Mouse (Mus musculus): ENCODE data around the gene Gm10972.

DNA sequence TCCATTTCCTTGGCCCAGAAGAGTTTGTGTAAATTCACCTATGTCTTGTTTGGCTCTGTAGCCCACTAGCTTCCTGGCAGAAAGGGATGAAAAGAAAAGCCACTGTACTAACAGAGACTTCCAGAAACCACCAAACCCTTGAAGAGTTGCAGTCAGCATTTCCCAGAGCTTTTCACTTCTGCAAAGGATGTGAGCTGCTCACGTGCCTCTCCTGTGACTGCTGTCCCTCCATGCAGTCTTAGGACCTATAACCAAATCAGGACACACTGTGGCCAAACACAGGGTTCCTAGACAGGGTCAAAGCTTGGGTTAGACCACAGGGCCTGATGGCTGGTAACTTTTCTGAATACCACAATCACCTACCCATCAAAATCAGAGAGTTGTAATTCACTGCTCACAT, 30.6 kb upstream of the Gm10972 start:
- TF ChIP-seq CTCF (IDR thresholded peaks at IDR 0.05; ENCODE audit: borderline replicate concordance, insufficient read depth, low read length), result no peak
- no peak for TF ChIP-seq POLR2A (IDR thresholded peaks at IDR 0.05; ENCODE audit: low read depth, low read length)

Data from embryonic fibroblast, embryonic 13.5 days (primary cell).